Mouse (Mus musculus): Measurements from ENCODE around the gene Arl4a. TPM values are rescaled to one million over a fixed set of nuclear protein-coding genes. Genes with fewer than 3 reads are reported as not detected.
A peak's percentile ranks its signal among the peaks of the same experiment; 100 is the strongest.

Gene Arl4a
- polyA plus RNA-seq (2015; fragmentation: Nextera tagmentation; extraction: Ambion mirVana), result 31.0 and 33.3 TPM in 2 replicates

DNA sequence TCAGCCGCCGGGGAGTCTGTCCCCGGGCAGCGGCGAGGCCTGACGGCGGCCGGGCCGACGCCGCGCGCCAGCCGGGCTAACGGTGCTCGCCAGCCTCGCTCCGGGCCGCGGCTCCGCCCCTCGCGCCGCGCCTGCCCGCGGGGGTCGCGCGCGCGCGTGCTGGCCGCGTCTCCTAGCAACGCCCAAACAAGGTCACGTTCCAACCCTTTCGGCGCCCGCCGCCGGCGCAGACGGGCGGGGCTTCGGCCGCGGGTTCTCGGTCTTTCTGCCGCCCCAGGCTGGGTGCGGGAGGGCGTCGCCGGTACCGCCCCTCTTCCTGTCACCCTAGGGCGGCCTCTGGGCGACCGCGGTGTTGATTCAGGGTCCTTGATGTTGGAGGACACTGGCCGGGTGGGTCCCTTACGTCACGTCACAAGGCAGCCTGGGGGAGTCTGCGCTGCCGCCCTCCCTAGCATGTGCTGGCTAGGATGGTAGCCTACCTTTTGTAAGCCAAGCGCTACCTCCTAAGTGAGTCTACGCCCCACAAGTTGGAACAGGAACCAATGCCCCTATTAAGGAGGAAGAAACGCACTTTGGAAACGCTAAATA is at the start of gene Arl4a:
Gene Arl4a (minus strand): TSS at position 150 of the 588 bp plus-strand sequence.
- under 1% methylated on average over 62 of the region's 68 CpGs for WGBS
- H3K4me2 ChIP-seq, result peak within 1 kb of the TSS; percentile 80
- no peaks in the 10 kb centered on the region for H3K36me3 ChIP-seq
- H3K27me3 ChIP-seq, result no peaks in the 10 kb centered on the region
- H3K4me1 ChIP-seq, result peaks cover 8% of the 10 kb centered on the region; the same call in 1 of the 2 replicates
- peak within 1 kb of the TSS; percentile 68 for H3K9ac ChIP-seq
- ATAC-seq (ENCODE audit: borderline replicate concordance, extremely low read depth, low FRiP score, low TSS enrichment), result peak; percentile 91
- peak within 1 kb of the TSS; percentile 95 for H3K4me3 ChIP-seq
- H3K9me3 ChIP-seq, result no peaks in the 10 kb centered on the region
- peak within 1 kb of the TSS; percentile 92 for H3K27ac ChIP-seq

DNA sequence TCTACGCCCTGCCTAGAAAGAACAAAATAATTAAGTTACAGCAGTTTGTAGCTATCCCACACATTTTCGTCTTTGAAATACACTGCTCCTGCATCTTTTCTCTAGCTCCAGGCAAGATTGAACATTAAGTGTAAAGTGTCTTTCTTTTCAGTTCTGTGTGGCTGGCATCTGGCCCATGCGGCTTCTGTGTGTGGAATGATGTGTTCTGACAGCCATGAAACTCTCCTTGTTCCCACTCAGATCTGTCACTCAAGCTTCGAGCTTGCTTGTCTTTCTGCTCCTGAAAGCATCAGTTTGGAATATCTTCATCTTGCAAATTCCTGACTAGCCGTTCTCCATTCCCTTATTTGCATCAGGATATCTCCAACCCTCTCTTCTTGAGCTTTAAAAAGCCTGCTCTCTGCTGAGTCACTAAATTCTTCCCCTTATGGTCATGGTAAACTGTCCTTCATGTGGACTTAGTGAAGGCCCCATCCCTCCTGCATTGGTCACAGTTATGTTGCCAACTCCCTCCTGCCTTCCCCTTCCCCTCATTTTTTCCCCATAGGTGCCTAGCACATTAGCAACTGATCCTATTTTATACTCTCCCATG is 48.0 kb upstream of the Arl4a start:
- Histone ChIP-seq H3K4me2 (no peak overlapping the region), H3K9ac (no peak overlapping the region), H3K27ac (no peak overlapping the region), H3K36me3 (no peaks in the 10 kb centered on the region), H3K27me3 (no peaks in the 10 kb centered on the region), H3K4me3 (no peak overlapping the region), H3K9me3 (no peaks in the 10 kb centered on the region), H3K4me1 (no peaks in the 10 kb centered on the region)
- ATAC-seq (ENCODE audit: borderline replicate concordance, extremely low read depth, low FRiP score, low TSS enrichment), result no peak
- WGBS, result 74% methylated on average over 5 of the region's 5 CpGs

GRCm38 (mm10) chr12:40082453-40083238 is 44.8 kb upstream of the Arl4a start:
- Histone ChIP-seq H3K27me3 (no peaks in the 10 kb centered on the region), H3K9ac (no peak overlapping the region), H3K4me3 (no peak overlapping the region), H3K9me3 (no peaks in the 10 kb centered on the region), H3K4me2 (no peak overlapping the region), H3K4me1 (no peaks in the 10 kb centered on the region), H3K36me3 (no peaks in the 10 kb centered on the region), H3K27ac (no peak overlapping the region)
- ATAC-seq (ENCODE audit: borderline replicate concordance, extremely low read depth, low FRiP score, low TSS enrichment), result no peak
- WGBS, result 38% methylated on average over 5 of the region's 6 CpGs

- 39% methylated on average over 5 of the region's 5 CpGs for WGBS
- Histone ChIP-seq H3K27ac (no peak overlapping the region), H3K4me1 (no peaks in the 10 kb centered on the region), H3K9me3 (no peaks in the 10 kb centered on the region), H3K36me3 (no peaks in the 10 kb centered on the region), H3K9ac (no peak overlapping the region), H3K4me3 (no peak overlapping the region), H3K27me3 (no peaks in the 10 kb centered on the region), H3K4me2 (no peak overlapping the region)
- no peak for ATAC-seq (ENCODE audit: borderline replicate concordance, extremely low read depth, low FRiP score, low TSS enrichment)
These were observed 44.2 kb upstream of the Arl4a start for GRCm38 (mm10) chr12:40082048-40082447.

DNA sequence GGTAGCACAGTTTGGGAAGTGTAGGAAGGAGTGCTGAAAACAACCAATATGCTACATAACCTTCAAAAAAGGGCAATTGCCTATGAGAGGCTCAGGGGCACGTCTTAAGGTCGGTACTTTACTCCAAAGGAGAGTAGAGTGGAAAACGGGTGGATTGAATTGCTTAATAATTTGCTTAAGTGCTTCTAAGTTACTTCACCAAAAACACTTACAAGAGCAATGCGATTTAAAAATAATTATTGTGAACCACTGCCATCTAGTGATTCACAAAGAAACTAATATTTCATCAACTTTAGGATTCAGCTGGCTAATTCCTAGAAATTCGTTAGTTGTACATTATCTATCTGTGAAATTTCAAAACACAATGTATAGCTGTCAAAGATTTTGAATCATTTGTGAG is 35.8 kb upstream of the Arl4a start:
- Histone ChIP-seq H3K36me3 (no peaks in the 10 kb centered on the region), H3K4me3 (no peak overlapping the region), H3K27me3 (no peaks in the 10 kb centered on the region), H3K9ac (no peak overlapping the region), H3K27ac (no peak overlapping the region), H3K4me1 (no peaks in the 10 kb centered on the region), H3K4me2 (no peak overlapping the region), H3K9me3 (no peaks in the 10 kb centered on the region)
- whole genome bisulfite sequencing, result 42% methylated on average over 5 of the region's 5 CpGs
- no peak for ATAC-seq (ENCODE audit: borderline replicate concordance, extremely low read depth, low FRiP score, low TSS enrichment)

GRCm38 (mm10) chr12:40047024-40047423 is 9.2 kb upstream of the Arl4a start:
- no peaks in the 10 kb centered on the region for H3K36me3 ChIP-seq
- no peak overlapping the region for H3K9ac ChIP-seq
- no peak for ATAC-seq (ENCODE audit: borderline replicate concordance, extremely low read depth, low FRiP score, low TSS enrichment)
- no peaks in the 10 kb centered on the region for H3K4me1 ChIP-seq
- no peak overlapping the region for H3K4me3 ChIP-seq
- H3K27me3 ChIP-seq, result no peaks in the 10 kb centered on the region
- H3K9me3 ChIP-seq, result no peaks in the 10 kb centered on the region
- H3K27ac ChIP-seq, result no peak overlapping the region
- WGBS, result 58% methylated on average over 1 of the region's 1 CpGs
- no peak overlapping the region for H3K4me2 ChIP-seq

- WGBS, result 87% methylated on average over 8 of the region's 8 CpGs
- no peak for ATAC-seq (ENCODE audit: borderline replicate concordance, extremely low read depth, low FRiP score, low TSS enrichment)
- no peaks in the 10 kb centered on the region for H3K27me3 ChIP-seq
- H3K4me1 ChIP-seq, result no peaks in the 10 kb centered on the region
- H3K27ac ChIP-seq, result no peak overlapping the region
- H3K9me3 ChIP-seq, result no peaks in the 10 kb centered on the region
- H3K4me3 ChIP-seq, result no peak overlapping the region
- no peak overlapping the region for H3K9ac ChIP-seq
- H3K4me2 ChIP-seq, result no peak overlapping the region
- H3K36me3 ChIP-seq, result no peaks in the 10 kb centered on the region
These were observed 6.2 kb upstream of the Arl4a start for GRCm38 (mm10) chr12:40043816-40044585.

DNA sequence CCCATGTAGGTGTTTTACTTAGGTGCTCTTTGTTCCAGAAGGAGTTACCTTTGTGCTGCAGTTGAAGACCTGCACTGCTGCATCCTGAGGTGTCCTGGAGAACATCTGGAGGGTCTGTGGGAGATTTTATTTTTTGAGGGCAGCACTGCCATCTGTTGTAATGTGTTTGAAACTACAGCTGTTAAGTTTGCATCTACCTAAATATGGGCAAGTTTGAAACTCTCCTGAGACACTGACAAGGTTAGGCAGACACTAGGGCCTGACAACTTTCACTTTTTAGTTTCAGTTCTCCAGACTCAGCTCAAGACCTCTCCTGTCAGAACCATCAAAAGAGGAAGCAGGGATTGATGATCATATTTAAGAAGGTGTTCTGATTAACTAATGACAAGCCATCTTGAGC is 2.2 kb upstream of the Arl4a start:
- no peaks in the 10 kb centered on the region for H3K27me3 ChIP-seq
- no peaks in the 10 kb centered on the region for H3K36me3 ChIP-seq
- no peak overlapping the region for H3K4me3 ChIP-seq
- ATAC-seq (ENCODE audit: borderline replicate concordance, extremely low read depth, low FRiP score, low TSS enrichment), result no peak
- H3K9ac ChIP-seq, result no peak overlapping the region
- H3K4me1 ChIP-seq, result peaks cover 8% of the 10 kb centered on the region; the same call in 1 of the 2 replicates
- no peak overlapping the region for H3K4me2 ChIP-seq
- no peaks in the 10 kb centered on the region for H3K9me3 ChIP-seq
- H3K27ac ChIP-seq, result no peak overlapping the region

DNA sequence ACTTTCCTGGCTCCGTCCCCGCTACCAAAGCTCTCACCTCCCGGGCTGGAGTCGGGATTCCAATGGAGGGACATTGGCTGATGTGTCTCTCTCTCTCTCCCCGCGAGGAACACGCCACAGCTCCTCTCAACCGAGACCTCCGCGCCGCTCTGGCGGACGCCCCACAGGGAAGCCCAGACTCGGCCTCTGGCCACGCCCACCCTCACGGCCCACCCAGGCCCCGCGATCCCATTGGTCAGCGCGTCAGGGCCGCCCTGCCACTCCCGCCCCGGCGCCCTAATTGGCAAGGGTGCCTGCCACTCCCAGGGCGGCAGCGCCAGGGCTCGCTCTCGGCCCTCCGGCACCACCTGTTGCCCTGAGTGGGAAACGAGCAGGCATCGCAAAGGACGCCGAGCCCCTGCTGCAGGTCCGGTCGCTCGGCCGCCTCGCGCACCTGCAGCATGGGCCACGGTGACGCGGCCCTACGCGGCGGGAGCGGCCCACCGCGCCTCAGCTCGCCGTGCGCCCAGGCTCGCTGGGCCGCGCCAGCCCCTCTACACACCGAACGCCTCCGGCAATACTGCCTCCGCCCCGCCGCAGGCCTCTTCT is 505 bp downstream of the Arl4a start:
- peak overlapping the region; percentile 92 for H3K27ac ChIP-seq
- H3K4me1 ChIP-seq, result peaks cover 8% of the 10 kb centered on the region; the same call in 1 of the 2 replicates
- peak overlapping the region; percentile 80 for H3K4me2 ChIP-seq
- peak overlapping the region; percentile 68 for H3K9ac ChIP-seq
- H3K27me3 ChIP-seq, result no peaks in the 10 kb centered on the region
- no peaks in the 10 kb centered on the region for H3K9me3 ChIP-seq
- under 1% methylated on average over 58 of the region's 60 CpGs for WGBS
- H3K4me3 ChIP-seq, result peak overlapping the region; percentile 95
- H3K36me3 ChIP-seq, result no peaks in the 10 kb centered on the region
- ATAC-seq (ENCODE audit: borderline replicate concordance, extremely low read depth, low FRiP score, low TSS enrichment), result peak; percentile 99

DNA sequence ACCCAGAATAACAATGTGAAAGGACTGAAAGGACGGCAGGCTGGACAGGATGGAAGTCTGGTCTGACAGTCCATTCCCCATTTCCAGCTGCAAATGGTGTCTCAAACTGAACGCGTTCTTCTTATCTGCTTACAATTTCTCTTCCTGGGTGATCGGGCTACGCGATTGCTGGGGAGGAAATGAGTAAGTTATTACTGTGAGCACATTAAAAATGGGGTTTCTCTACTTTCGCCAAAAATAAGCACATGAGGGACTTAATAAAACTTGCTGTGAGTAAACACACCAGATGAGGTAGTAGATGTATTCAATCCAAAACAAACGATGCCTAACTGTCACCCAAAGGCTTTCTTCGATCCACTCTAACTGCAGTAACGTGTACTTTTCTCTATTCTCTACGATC is 1.2 kb downstream of the Arl4a start:
- H3K27ac ChIP-seq, result peak overlapping the region; percentile 77; the same call in 1 of the 2 replicates
- no peaks in the 10 kb centered on the region for H3K9me3 ChIP-seq
- H3K9ac ChIP-seq, result peak overlapping the region; percentile 65
- under 1% methylated on average over 11 of the region's 11 CpGs for WGBS
- no peaks in the 10 kb centered on the region for H3K36me3 ChIP-seq
- no peaks in the 10 kb centered on the region for H3K27me3 ChIP-seq
- H3K4me2 ChIP-seq, result peak overlapping the region; percentile 80
- peaks cover 8% of the 10 kb centered on the region; the same call in 1 of the 2 replicates for H3K4me1 ChIP-seq
- H3K4me3 ChIP-seq, result peak overlapping the region; percentile 95
- no peak for ATAC-seq (ENCODE audit: borderline replicate concordance, extremely low read depth, low FRiP score, low TSS enrichment)

DNA sequence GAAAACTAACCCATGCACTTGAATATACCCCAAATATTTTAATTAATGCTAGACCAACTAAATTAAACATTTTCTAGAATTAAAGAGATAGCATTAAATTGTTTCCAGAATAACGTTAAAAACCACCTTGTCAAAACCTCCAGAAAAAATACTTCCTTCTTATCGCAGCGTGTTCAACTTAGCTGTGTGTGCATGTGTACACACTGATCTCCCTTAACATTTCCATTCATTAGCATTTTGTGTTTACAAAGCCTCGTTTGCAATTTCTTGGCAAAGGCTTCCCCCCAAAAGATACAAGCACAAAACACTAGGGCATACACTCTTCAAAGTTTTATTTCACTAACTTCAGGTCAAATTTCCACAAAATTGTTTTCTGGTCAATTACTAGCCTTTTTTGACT is 2.3 kb downstream of the Arl4a start:
- peak overlapping the region; percentile 80; the same call in 1 of the 2 replicates for H3K4me2 ChIP-seq
- peak overlapping the region; percentile 95; the same call in 1 of the 2 replicates for H3K4me3 ChIP-seq
- no peak overlapping the region for H3K9ac ChIP-seq
- peaks cover 8% of the 10 kb centered on the region; the same call in 1 of the 2 replicates for H3K4me1 ChIP-seq
- no peaks in the 10 kb centered on the region for H3K9me3 ChIP-seq
- no peaks in the 10 kb centered on the region for H3K36me3 ChIP-seq
- H3K27me3 ChIP-seq, result no peaks in the 10 kb centered on the region
- no peak for ATAC-seq (ENCODE audit: borderline replicate concordance, extremely low read depth, low FRiP score, low TSS enrichment)
- 63% methylated on average over 4 of the region's 4 CpGs for WGBS
- H3K27ac ChIP-seq, result no peak overlapping the region
